Mouse (Mus musculus): ENCODE results near the gene Apaf1. TPM values are rescaled to one million over a fixed set of nuclear protein-coding genes. Genes with fewer than 3 reads are reported as not detected.

Apaf1 gene
- polyA plus RNA-seq (2015; fragmentation: Nextera tagmentation; extraction: Ambion mirVana): 29.5 and 31.8 TPM in 2 replicates

GRCm38 (mm10) chr10:91082550-91083392 lies at the start of gene Apaf1, which contains the start of gene Ikbip:
Apaf1 (minus strand) TSS chr10:91082770.
Ikbip (plus strand) TSS chr10:91082940.
- Histone ChIP-seq H3K36me3 (peaks cover 13% of the 10 kb centered on the region), H3K27me3 (no peaks in the 10 kb centered on the region), H3K27ac (peak within 1 kb of the TSS; percentile 80), H3K4me1 (peaks cover 16% of the 10 kb centered on the region), H3K9ac (peak within 1 kb of the TSS; percentile 93), H3K4me3 (peak within 1 kb of the TSS; percentile 87), H3K4me2 (replicated peaks) (peak within 1 kb of the TSS; percentile 71), H3K9me3 (no peaks in the 10 kb centered on the region)
- peak; percentile 96 for ATAC-seq (ENCODE audit: low FRiP score, low read depth)
- WGBS: under 1% methylated on average over 62 of the region's 87 CpGs

GRCm38 (mm10) chr10:91131565-91131964 lies 49.0 kb upstream of the Apaf1 start:
- Histone ChIP-seq H3K9ac (no peak overlapping the region), H3K27ac (no peak overlapping the region), H3K36me3 (no peaks in the 10 kb centered on the region), H3K4me1 (no peaks in the 10 kb centered on the region), H3K9me3 (0 out of 2 replicates have a peak, but pooled peaks cover 4% of the 10 kb centered on the region), H3K4me2 (replicated peaks) (no peak overlapping the region), H3K27me3 (no peaks in the 10 kb centered on the region), H3K4me3 (no peak overlapping the region)
- whole genome bisulfite sequencing: 100% methylated on average over 1 of the region's 1 CpGs
- ATAC-seq (ENCODE audit: low FRiP score, low read depth): no peak

GRCm38 (mm10) chr10:91130792-91131191 lies 48.2 kb upstream of the Apaf1 start:
- WGBS: 95% methylated on average over 3 of the region's 3 CpGs
- Histone ChIP-seq H3K27ac (no peak overlapping the region), H3K4me1 (no peaks in the 10 kb centered on the region), H3K9me3 (0 out of 2 replicates have a peak, but pooled peaks cover 4% of the 10 kb centered on the region), H3K27me3 (no peaks in the 10 kb centered on the region), H3K36me3 (no peaks in the 10 kb centered on the region), H3K4me3 (no peak overlapping the region), H3K9ac (no peak overlapping the region), H3K4me2 (replicated peaks) (no peak overlapping the region)
- ATAC-seq (ENCODE audit: low FRiP score, low read depth): no peak

- no peak for ATAC-seq (ENCODE audit: low FRiP score, low read depth)
- Histone ChIP-seq H3K27me3 (no peaks in the 10 kb centered on the region), H3K4me2 (replicated peaks) (no peak overlapping the region), H3K36me3 (no peaks in the 10 kb centered on the region), H3K4me1 (no peaks in the 10 kb centered on the region), H3K27ac (no peak overlapping the region), H3K9me3 (0 out of 2 replicates have a peak, but pooled peaks cover 4% of the 10 kb centered on the region), H3K4me3 (no peak overlapping the region), H3K9ac (no peak overlapping the region)
- WGBS: 82% methylated on average over 1 of the region's 1 CpGs
Observed at GRCm38 (mm10) chr10:91128551-91129160, 46.1 kb upstream of the Apaf1 start.

GRCm38 (mm10) chr10:91127395-91127794 lies 44.8 kb upstream of the Apaf1 start:
- 68% methylated on average over 2 of the region's 2 CpGs for WGBS
- no peaks in the 10 kb centered on the region for H3K36me3 ChIP-seq
- H3K9me3 ChIP-seq: 0 out of 2 replicates have a peak, but pooled peaks cover 4% of the 10 kb centered on the region
- H3K27me3 ChIP-seq: no peaks in the 10 kb centered on the region
- no peak overlapping the region for H3K4me3 ChIP-seq
- peaks cover 6% of the 10 kb centered on the region for H3K4me1 ChIP-seq
- H3K27ac ChIP-seq: no peak overlapping the region
- no peak overlapping the region for H3K9ac ChIP-seq
- ATAC-seq (ENCODE audit: low FRiP score, low read depth): no peak
- H3K4me2 ChIP-seq (replicated peaks): no peak overlapping the region

GRCm38 (mm10) chr10:91126618-91127355 lies 44.2 kb upstream of the Apaf1 start:
- no peak overlapping the region for H3K9ac ChIP-seq
- ATAC-seq (ENCODE audit: low FRiP score, low read depth): no peak
- no peaks in the 10 kb centered on the region for H3K27me3 ChIP-seq
- H3K9me3 ChIP-seq: 0 out of 2 replicates have a peak, but pooled peaks cover 4% of the 10 kb centered on the region
- no peak overlapping the region for H3K27ac ChIP-seq
- H3K4me3 ChIP-seq: no peak overlapping the region
- peaks cover 12% of the 10 kb centered on the region for H3K4me1 ChIP-seq
- WGBS: 74% methylated on average over 10 of the region's 10 CpGs
- H3K36me3 ChIP-seq: peaks cover 4% of the 10 kb centered on the region; the same call in 1 of the 2 replicates
- no peak overlapping the region for H3K4me2 ChIP-seq (replicated peaks)

GRCm38 (mm10) chr10:91123828-91124822 lies 41.6 kb upstream of the Apaf1 start, which contains the start of gene Slc25a3:
Slc25a3 (minus strand) TSS chr10:91124059.
- peak; percentile 100 for ATAC-seq (ENCODE audit: low FRiP score, low read depth)
- 13% methylated on average over 59 of the region's 59 CpGs for WGBS
- peak within 1 kb of the TSS; percentile 92 for H3K4me2 ChIP-seq (replicated peaks)
- no peaks in the 10 kb centered on the region for H3K27me3 ChIP-seq
- H3K9me3 ChIP-seq: no peaks in the 10 kb centered on the region
- peak within 1 kb of the TSS; percentile 95 for H3K9ac ChIP-seq
- H3K4me3 ChIP-seq: peak within 1 kb of the TSS; percentile 95
- peaks cover 12% of the 10 kb centered on the region for H3K4me1 ChIP-seq
- H3K27ac ChIP-seq: peak within 1 kb of the TSS; percentile 90
- H3K36me3 ChIP-seq: peaks cover 29% of the 10 kb centered on the region

- Histone ChIP-seq H3K4me3 (peak overlapping the region; percentile 95), H3K4me1 (peaks cover 12% of the 10 kb centered on the region), H3K36me3 (peaks cover 37% of the 10 kb centered on the region), H3K9ac (peak overlapping the region; percentile 95), H3K27me3 (no peaks in the 10 kb centered on the region), H3K9me3 (no peaks in the 10 kb centered on the region), H3K4me2 (replicated peaks) (peak overlapping the region; percentile 92), H3K27ac (peak overlapping the region; percentile 90)
- ATAC-seq (ENCODE audit: low FRiP score, low read depth): peak; percentile 33
- WGBS: under 1% methylated on average over 44 of the region's 44 CpGs
Observed at GRCm38 (mm10) chr10:91123281-91123827, 40.8 kb upstream of the Apaf1 start.

GRCm38 (mm10) chr10:91122646-91123045 lies 40.1 kb upstream of the Apaf1 start:
- Histone ChIP-seq H3K9me3 (no peaks in the 10 kb centered on the region), H3K4me3 (peak overlapping the region; percentile 95), H3K9ac (peak overlapping the region; percentile 95), H3K27ac (no peak overlapping the region), H3K27me3 (no peaks in the 10 kb centered on the region), H3K4me2 (replicated peaks) (peak overlapping the region; percentile 92), H3K36me3 (peaks cover 44% of the 10 kb centered on the region), H3K4me1 (peaks cover 12% of the 10 kb centered on the region)
- WGBS: 30% methylated on average over 6 of the region's 6 CpGs
- ATAC-seq (ENCODE audit: low FRiP score, low read depth): no peak

- Histone ChIP-seq H3K4me1 (peaks cover 2% of the 10 kb centered on the region), H3K4me3 (no peak overlapping the region), H3K4me2 (replicated peaks) (no peak overlapping the region), H3K9me3 (peaks cover 26% of the 10 kb centered on the region), H3K27me3 (no peaks in the 10 kb centered on the region), H3K9ac (no peak overlapping the region), H3K27ac (no peak overlapping the region), H3K36me3 (peaks cover 94% of the 10 kb centered on the region)
- WGBS: 95% methylated on average over 12 of the region's 12 CpGs
- no peak for ATAC-seq (ENCODE audit: low FRiP score, low read depth)
Observed at GRCm38 (mm10) chr10:91116958-91117357, 34.4 kb upstream of the Apaf1 start.
